Mouse (Mus musculus) urinary bladder, postnatal 25 days (tissue): ENCODE data around the gene Rnf224.
A peak's percentile ranks its signal among the peaks of the same experiment; 100 is the strongest.

ENCODE experiments used
- DNase-seq: peaks from one replicate; pipeline ENCODE4 v3.0.0; 2022; ENCODE audit warnings: low spot score

Gene Rnf224

GRCm38 (mm10) chr2:25194486-25195171 lies 42.0 kb downstream of the Rnf224 start:
- DNase-seq: no peak

- DNase-seq: no peak
These were observed 42.6 kb downstream of the Rnf224 start for GRCm38 (mm10) chr2:25194006-25194405.

GRCm38 (mm10) chr2:25193330-25193770 lies 43.2 kb downstream of the Rnf224 start:
- DNase-seq: peak; percentile 72

GRCm38 (mm10) chr2:25187841-25188240 lies 48.7 kb downstream of the Rnf224 start:
- no peak for DNase-seq

- no peak for DNase-seq
These were observed 50.0 kb downstream of the Rnf224 start for GRCm38 (mm10) chr2:25186575-25186930.

GRCm38 (mm10) chr2:25185625-25186574 lies 50.7 kb downstream of the Rnf224 start:
- DNase-seq: peak; percentile 59

- DNase-seq: no peak
These were observed 52.1 kb downstream of the Rnf224 start for GRCm38 (mm10) chr2:25184496-25184895.
